Mouse (Mus musculus) liver, embryonic 15.5 days (tissue): Measurements from ENCODE around the gene Il10rb. TPM values are rescaled to one million over a fixed set of nuclear protein-coding genes. Genes with fewer than 3 reads are reported as not detected.

Experiments
- ATAC-seq: fragments of 200-750 bp; cut with Nextera tagmentation; 2 replicates; pipeline ENCODE4 v1.8.0; 2017; ENCODE audit warnings: moderate number of reproducible peaks, mild to moderate bottlenecking, moderate library complexity; ENCODE audit not compliant: insufficient read depth
- H3K27ac ChIP-seq: fragments of 300-500 bp; sonication (generic); replicated peaks from 2 replicates; pipeline ENCODE4 v1.5.1; 2015; ENCODE audit warnings: mild to moderate bottlenecking, inconsistent platforms
- H3K27me3 ChIP-seq: fragments of 300-500 bp; sonication (generic); 2 replicates; pipeline ENCODE4 v1.6.1; 2015; ENCODE audit warnings: mild to moderate bottlenecking, inconsistent platforms
- H3K36me3 ChIP-seq: fragments of 300-500 bp; sonication (generic); replicated peaks from 2 replicates; pipeline ENCODE4 v1.6.1; 2015; ENCODE audit warnings: moderate library complexity, mild to moderate bottlenecking, inconsistent platforms
- H3K4me1 ChIP-seq: fragments of 300-500 bp; sonication (generic); replicated peaks from 2 replicates; pipeline ENCODE4 v1.6.1; 2015; ENCODE audit warnings: inconsistent platforms
- H3K4me2 ChIP-seq: fragments of 300-500 bp; sonication (generic); 2 replicates; pipeline ENCODE4 v1.6.1; 2015; ENCODE audit warnings: moderate library complexity, mild to moderate bottlenecking, inconsistent platforms
- H3K4me3 ChIP-seq: fragments of 300-500 bp; sonication (generic); replicated peaks from 2 replicates; pipeline ENCODE4 v1.5.1; 2015; ENCODE audit warnings: mild to moderate bottlenecking, inconsistent platforms
- H3K9ac ChIP-seq: fragments of 300-500 bp; sonication (generic); 2 replicates; pipeline ENCODE4 v1.6.1; 2015; ENCODE audit warnings: moderate library complexity, mild to moderate bottlenecking, inconsistent platforms
- H3K9me3 ChIP-seq: fragments of 300-500 bp; sonication (generic); replicated peaks from 2 replicates; pipeline ENCODE4 v1.6.1; 2016; ENCODE audit warnings: inconsistent platforms
- WGBS: fragments of 180-500 bp; shearing (Covaris S2); methylation state at CpG from one replicate; pipeline ENCODE4 v1.1.7; 2015; ENCODE audit warnings: mixed read lengths; ENCODE audit not compliant: insufficient replicate concordance; 5-methylcytosine and 5-hydroxymethylcytosine counted together
- polyA plus RNA-seq: library from polyadenylated mRNA; unstranded; fragments of >200 nt; fragmentation: Nextera tagmentation; extraction: Ambion mirVana; gene quantifications from 2 replicates; pipeline ENCODE4 v1.2.1, GENCODE M21; 2015

Il10rb gene
- polyA plus RNA-seq, 1 experiment from 2014 or later: 29.9 TPM

DNA sequence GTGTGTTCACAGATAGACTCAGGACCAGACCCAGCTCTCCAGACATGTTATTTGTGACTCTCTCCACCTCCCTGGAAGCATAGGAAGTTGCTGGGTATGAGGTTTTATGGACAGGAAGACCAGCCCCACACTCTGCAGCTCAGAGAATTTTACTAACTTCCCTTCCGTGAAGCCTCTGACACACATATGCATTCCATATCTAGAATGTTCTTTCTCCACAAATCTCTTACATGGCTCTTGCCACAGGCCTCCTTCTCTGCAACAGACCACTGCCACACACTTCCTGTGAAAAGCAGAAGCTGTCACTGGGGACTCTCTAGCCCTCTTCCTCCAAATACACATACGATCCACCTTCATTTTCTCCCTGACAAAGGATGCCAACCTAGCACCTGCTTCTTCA, 38.9 kb upstream of the Il10rb start:
- WGBS: 21% methylated on average over 2 of the region's 2 CpGs
- H3K27ac ChIP-seq: peak overlapping the region; percentile 70
- peak; percentile 38 for ATAC-seq
- H3K9ac ChIP-seq: no peak overlapping the region
- H3K4me1 ChIP-seq: peaks cover 69% of the 10 kb centered on the region
- no peaks in the 10 kb centered on the region for H3K27me3 ChIP-seq
- no peak overlapping the region for H3K4me3 ChIP-seq
- no peaks in the 10 kb centered on the region for H3K9me3 ChIP-seq
- no peak overlapping the region for H3K4me2 ChIP-seq
- H3K36me3 ChIP-seq: no peaks in the 10 kb centered on the region

DNA sequence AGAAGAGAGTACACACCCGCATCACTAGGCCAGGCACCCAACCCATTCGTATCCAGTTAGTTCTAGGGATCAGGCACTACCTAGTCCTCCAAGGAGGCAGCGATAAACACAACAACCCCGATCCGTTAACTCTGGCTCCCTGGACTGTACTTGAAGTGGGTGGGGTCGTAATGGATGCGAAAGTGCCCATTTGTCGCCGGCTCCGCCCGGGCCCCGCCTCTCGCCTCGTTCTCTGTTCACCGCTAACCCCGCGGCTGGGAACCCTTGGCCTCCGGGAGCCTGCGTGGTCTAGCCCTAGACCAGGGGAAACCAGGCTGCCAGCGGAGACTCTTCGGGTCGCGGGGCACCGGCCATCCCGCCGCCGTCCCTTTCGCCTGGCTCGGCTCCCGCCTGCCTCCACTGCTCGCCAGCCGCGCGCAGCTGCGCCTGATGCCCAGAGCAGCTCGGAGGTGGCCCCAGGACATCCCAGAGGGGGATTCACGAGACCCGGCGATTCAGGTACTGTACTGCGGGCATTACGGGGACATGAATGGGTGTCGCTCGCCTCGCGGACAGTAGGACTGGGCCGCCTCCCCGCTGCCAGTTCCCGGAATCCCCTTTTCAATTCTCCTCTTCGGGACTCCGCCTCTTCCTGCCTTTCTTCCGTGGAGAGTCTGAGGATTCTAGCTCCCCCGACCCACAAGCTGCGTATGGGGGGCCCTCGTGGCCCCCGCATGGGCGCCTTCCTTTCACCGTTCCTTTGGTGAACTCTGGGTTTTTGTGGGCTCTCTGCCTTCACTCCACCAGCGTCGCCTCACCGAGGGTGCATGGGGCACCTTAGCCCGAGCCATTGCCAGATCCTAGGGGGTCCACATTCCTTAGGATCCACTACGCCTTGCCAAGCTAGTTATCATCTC, 33.1 kb upstream of the Il10rb start, which contains the start of gene Ifnar2:
Gene Ifnar2, plus strand, starts transcription at position 207 of the 896 bp plus-strand sequence.
- Histone ChIP-seq H3K27me3 (no peaks in the 10 kb centered on the region), H3K4me3 (peak within 1 kb of the TSS; percentile 99), H3K36me3 (peaks cover 32% of the 10 kb centered on the region), H3K4me2 (peak within 1 kb of the TSS; percentile 80), H3K9me3 (no peaks in the 10 kb centered on the region), H3K4me1 (peaks cover 58% of the 10 kb centered on the region), H3K27ac (peak within 1 kb of the TSS; percentile 99), H3K9ac (peak within 1 kb of the TSS; percentile 100)
- peak; percentile 96 for ATAC-seq
- under 1% methylated on average over 62 of the region's 62 CpGs for WGBS

GRCm38 (mm10) chr16:91373473-91374252, 32.3 kb upstream of the Il10rb start:
- Histone ChIP-seq H3K4me1 (peaks cover 66% of the 10 kb centered on the region), H3K27ac (peak overlapping the region; percentile 99), H3K4me2 (peak overlapping the region; percentile 80), H3K9me3 (no peaks in the 10 kb centered on the region), H3K4me3 (peak overlapping the region; percentile 99), H3K27me3 (no peaks in the 10 kb centered on the region), H3K36me3 (peaks cover 41% of the 10 kb centered on the region), H3K9ac (peak overlapping the region; percentile 100)
- WGBS: 16% methylated on average over 13 of the region's 13 CpGs
- peak; percentile 2 for ATAC-seq

- Histone ChIP-seq H3K4me2 (peak overlapping the region; percentile 80), H3K9ac (peak overlapping the region; percentile 100), H3K27ac (peak overlapping the region; percentile 99), H3K9me3 (no peaks in the 10 kb centered on the region), H3K36me3 (peaks cover 45% of the 10 kb centered on the region), H3K4me3 (peak overlapping the region; percentile 99), H3K27me3 (no peaks in the 10 kb centered on the region), H3K4me1 (peaks cover 72% of the 10 kb centered on the region)
- no peak for ATAC-seq
- 8% methylated on average over 3 of the region's 3 CpGs for WGBS
Observed at GRCm38 (mm10) chr16:91374253-91374634, 31.7 kb upstream of the Il10rb start.

GRCm38 (mm10) chr16:91376701-91377100, 29.3 kb upstream of the Il10rb start:
- Histone ChIP-seq H3K4me3 (no peak overlapping the region), H3K9ac (no peak overlapping the region), H3K27ac (0 out of 2 replicates have a peak overlapping the region, but pooled peaks have one; percentile 19), H3K4me1 (peaks cover 81% of the 10 kb centered on the region), H3K27me3 (no peaks in the 10 kb centered on the region), H3K36me3 (peaks cover 60% of the 10 kb centered on the region), H3K9me3 (no peaks in the 10 kb centered on the region), H3K4me2 (no peak overlapping the region)
- ATAC-seq: no peak
- 94% methylated on average over 10 of the region's 10 CpGs for WGBS

DNA sequence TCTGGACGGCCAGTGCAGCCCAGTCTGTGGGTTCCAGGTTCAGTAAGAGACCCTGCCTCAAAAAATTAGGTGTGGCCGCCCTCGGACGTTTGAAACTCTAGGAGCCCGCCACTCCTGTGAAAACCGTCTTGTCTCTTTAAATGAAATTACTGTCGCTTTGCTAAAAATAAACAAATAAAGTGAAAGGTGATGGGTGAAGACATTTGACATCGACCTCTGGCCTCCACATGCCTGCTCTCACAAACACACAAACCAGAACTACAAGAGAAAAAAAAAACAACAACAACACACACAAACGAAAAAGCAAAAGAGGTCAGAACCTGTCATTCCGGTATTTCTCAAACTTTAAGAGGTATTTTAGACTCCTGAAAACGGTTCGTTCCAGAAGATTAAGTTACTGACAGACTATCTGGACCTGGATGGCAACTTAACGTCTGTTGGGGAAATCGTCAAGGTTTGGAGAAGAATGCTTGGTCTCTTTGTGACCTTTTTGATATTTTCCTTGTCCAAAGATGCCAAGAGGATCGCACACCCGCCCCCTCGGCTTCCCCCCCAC, 27.5 kb upstream of the Il10rb start:
- Histone ChIP-seq H3K9me3 (no peaks in the 10 kb centered on the region), H3K4me3 (no peak overlapping the region), H3K27ac (peak overlapping the region; percentile 35; the same call in 1 of the 2 replicates), H3K36me3 (peaks cover 78% of the 10 kb centered on the region), H3K4me2 (peak overlapping the region; percentile 23), H3K27me3 (no peaks in the 10 kb centered on the region), H3K9ac (no peak overlapping the region), H3K4me1 (peaks cover 85% of the 10 kb centered on the region)
- 69% methylated on average over 17 of the region's 17 CpGs for WGBS
- ATAC-seq: no peak

- Histone ChIP-seq H3K9ac (no peak overlapping the region), H3K27me3 (no peaks in the 10 kb centered on the region), H3K4me3 (no peak overlapping the region), H3K36me3 (peaks cover 82% of the 10 kb centered on the region), H3K4me1 (peaks cover 85% of the 10 kb centered on the region), H3K27ac (peak overlapping the region; percentile 35), H3K4me2 (peak overlapping the region; percentile 23; the same call in 1 of the 2 replicates), H3K9me3 (no peaks in the 10 kb centered on the region)
- ATAC-seq: 0 out of 2 replicates have a peak, but pooled peaks have one; percentile 26
- WGBS: 59% methylated on average over 9 of the region's 9 CpGs
Observed at GRCm38 (mm10) chr16:91378991-91379390, 27.0 kb upstream of the Il10rb start.

- Histone ChIP-seq H3K4me1 (peaks cover 81% of the 10 kb centered on the region), H3K27ac (peak overlapping the region; percentile 35), H3K9me3 (no peaks in the 10 kb centered on the region), H3K27me3 (no peaks in the 10 kb centered on the region), H3K4me2 (no peak overlapping the region), H3K4me3 (no peak overlapping the region), H3K9ac (no peak overlapping the region), H3K36me3 (peaks cover 87% of the 10 kb centered on the region)
- ATAC-seq: no peak
- 75% methylated on average over 3 of the region's 3 CpGs for WGBS
Observed at GRCm38 (mm10) chr16:91379412-91379811, 26.6 kb upstream of the Il10rb start.

DNA sequence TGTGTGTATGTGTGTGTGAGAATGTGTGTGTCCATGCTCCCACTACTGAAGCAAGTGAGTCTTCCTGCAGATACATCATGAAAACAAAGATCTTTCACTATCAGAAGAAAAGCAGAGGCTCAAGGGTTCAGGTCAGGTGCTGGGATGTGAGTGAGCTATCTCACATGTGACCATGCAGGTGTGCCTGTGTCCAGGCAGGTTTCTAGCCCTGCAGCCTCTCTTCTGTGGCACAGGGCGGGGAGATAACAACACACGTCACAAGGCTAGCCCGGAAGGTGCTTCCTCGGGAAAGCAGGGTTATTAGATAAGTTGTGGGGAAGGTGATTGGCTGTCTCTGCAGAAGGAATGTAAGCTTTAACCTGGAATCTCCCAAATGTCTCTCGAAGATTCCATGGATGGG, 25.8 kb upstream of the Il10rb start:
- Histone ChIP-seq H3K4me2 (no peak overlapping the region; the same call in 1 of the 2 replicates), H3K9me3 (no peaks in the 10 kb centered on the region), H3K27me3 (no peaks in the 10 kb centered on the region), H3K27ac (peak overlapping the region; percentile 35; the same call in 1 of the 2 replicates), H3K9ac (no peak overlapping the region), H3K36me3 (peaks cover 88% of the 10 kb centered on the region), H3K4me1 (peaks cover 79% of the 10 kb centered on the region), H3K4me3 (no peak overlapping the region)
- ATAC-seq: peak; percentile 57
- WGBS: 34% methylated on average over 5 of the region's 5 CpGs

DNA sequence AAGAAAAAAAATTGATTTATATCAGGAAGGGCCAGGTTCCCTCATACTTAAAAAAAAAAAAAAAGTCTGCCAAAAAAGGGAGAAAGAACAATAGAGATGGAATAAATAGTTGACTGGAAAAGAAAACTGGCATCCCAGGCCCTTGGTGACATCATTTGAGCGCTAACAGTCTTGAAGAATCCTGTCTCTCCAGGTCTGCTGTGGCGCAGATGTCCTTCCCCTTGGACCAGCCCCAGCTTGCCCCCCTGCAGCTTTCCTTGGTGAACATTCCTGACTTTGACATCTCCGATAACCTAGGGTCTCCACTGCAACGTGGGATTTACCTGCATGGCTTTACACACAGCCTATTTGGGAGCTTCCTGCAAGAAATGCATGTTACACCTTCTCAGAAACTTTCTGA, 24.4 kb upstream of the Il10rb start:
- H3K4me1 ChIP-seq: peaks cover 76% of the 10 kb centered on the region
- H3K4me3 ChIP-seq: no peak overlapping the region
- no peak overlapping the region for H3K4me2 ChIP-seq
- no peaks in the 10 kb centered on the region for H3K27me3 ChIP-seq
- no peak overlapping the region for H3K27ac ChIP-seq
- H3K9ac ChIP-seq: no peak overlapping the region
- H3K9me3 ChIP-seq: no peaks in the 10 kb centered on the region
- no peak for ATAC-seq
- 91% methylated on average over 4 of the region's 4 CpGs for WGBS
- H3K36me3 ChIP-seq: peaks cover 88% of the 10 kb centered on the region
